Mouse (Mus musculus) colon, adult 2 months (tissue): ENCODE results near the gene Nab2. TPM values are rescaled to one million over a fixed set of nuclear protein-coding genes. Genes with fewer than 3 reads are reported as not detected.

Experiments used
- polyA plus RNA-seq: library from polyadenylated mRNA; depleted of rRNA; stranded (reverse); fragments of >200 nt; gene quantifications from 2 replicates; pipeline ENCODE4 v1.2.3, GENCODE M21; 2012; rRNA removed

Gene Nab2
- 14.5 and 15.4 TPM in 2 replicates for polyA plus RNA-seq

GRCm38 (mm10) chr10:127668093-127669050, at the start of gene Nab2:
TSS of gene Nab2 (minus strand) at chr10:127668568.

GRCm38 (mm10) chr10:127704766-127705220, 36.4 kb upstream of the Nab2 start, which contains the start of gene Myo1a:
TSS of gene Myo1a (plus strand) at chr10:127705170.

GRCm38 (mm10) chr10:127666501-127667268, 1.7 kb downstream of the Nab2 start, which contains the start of gene Nemp1:
TSS of gene Nemp1 (plus strand) at chr10:127666901.

GRCm38 (mm10) chr10:127642772-127643552, 25.4 kb downstream of the Nab2 start, which contains the start of gene Stat6:
TSS of gene Stat6 (plus strand) at chr10:127642986.

GRCm38 (mm10) chr10:127620406-127621190, 47.8 kb downstream of the Nab2 start, which contains the start of gene Lrp1:
TSS of gene Lrp1 (minus strand) at chr10:127621148.

Other genes starting within 250 kb of the Nab2 start
- gene Stac3, start 166.9 kb downstream of the Nab2 start, polyA plus RNA-seq: 0.13 and 1.0 TPM in 2 replicates
- gene Ndufa4l2, start 153.6 kb downstream of the Nab2 start, polyA plus RNA-seq: 8.9 and 10.9 TPM in 2 replicates
- gene Shmt2, start 146.1 kb downstream of the Nab2 start, polyA plus RNA-seq: 40.7 and 44.2 TPM in 2 replicates
- 0.10 and 0.34 TPM in 2 replicates for gene Nxph4, start 134.0 kb downstream of the Nab2 start, polyA plus RNA-seq
- gene Lrp1, start 47.4 kb downstream of the Nab2 start, polyA plus RNA-seq: 138 and 148 TPM in 2 replicates
- 65.8 and 79.3 TPM in 2 replicates for gene Stat6, start 25.6 kb downstream of the Nab2 start, polyA plus RNA-seq
- gene Nemp1, start 1.7 kb downstream of the Nab2 start, polyA plus RNA-seq: 2.4 TPM in 2 replicates
- 132 and 140 TPM in 2 replicates for gene Myo1a, start 36.6 kb upstream of the Nab2 start, polyA plus RNA-seq
- gene Tac2, start 55.9 kb upstream of the Nab2 start, polyA plus RNA-seq: not detected in 2 replicates
- 6.9 and 7.8 TPM in 2 replicates for gene Zbtb39, start 71.0 kb upstream of the Nab2 start, polyA plus RNA-seq
- gene Gpr182, start 83.2 kb upstream of the Nab2 start, polyA plus RNA-seq: 1.7 TPM in 2 replicates
- 0.21 and 0.34 TPM in 2 replicates for gene Rdh1, start 91.2 kb upstream of the Nab2 start, polyA plus RNA-seq
- 0.12 and 1.0 TPM in 2 replicates for gene Rdh16f1, start 91.2 kb upstream of the Nab2 start, polyA plus RNA-seq
- gene Rdh9, start 107.8 kb upstream of the Nab2 start, polyA plus RNA-seq: 7.8 and 13.4 TPM in 2 replicates
- 11.2 and 12.1 TPM in 2 replicates for gene Rdh16, start 132.6 kb upstream of the Nab2 start, polyA plus RNA-seq
- 0.10 and 0.49 TPM in 2 replicates for gene Rdh19, start 181.4 kb upstream of the Nab2 start, polyA plus RNA-seq
- 0.31 and 1.4 TPM in 2 replicates for gene Rdh16f2, start 197.9 kb upstream of the Nab2 start, polyA plus RNA-seq
- 0.06 and 0.08 TPM in 2 replicates for gene Rdh7, start 220.2 kb upstream of the Nab2 start, polyA plus RNA-seq
- gene Sdr9c7, start 229.9 kb upstream of the Nab2 start, polyA plus RNA-seq: 0.27 TPM in 1 of 2 replicates, not detected in the other